Mouse (Mus musculus): Measurements from ENCODE around the gene Olfr1496. TPM values are rescaled to one million over a fixed set of nuclear protein-coding genes. Genes with fewer than 3 reads are reported as not detected.
"Not testable (repeated sequence)": the region's sequence is repeated elsewhere in the genome, so short reads cannot be mapped to it uniquely, and the experiment has no call there.

Gene Olfr1496
- not detected in 2 replicates for polyA plus RNA-seq (2014; fragmentation: Nextera tagmentation; extraction: Ambion mirVana)

- Histone ChIP-seq H3K4me3 (ENCODE audit: low read depth, low read length) (no peak within 1 kb of the TSS), H3K9me3 (ENCODE audit: control insufficient read depth, low read length) (no peaks in the 10 kb centered on the region), H3K27ac (ENCODE audit: low read depth) (no peak within 1 kb of the TSS), H3K4me2 (ENCODE audit: low read length) (no peak within 1 kb of the TSS), H3K27me3 (replicated peaks; ENCODE audit: control insufficient read depth, insufficient read depth, low read length) (no peaks in the 10 kb centered on the region), H3K9ac (ENCODE audit: low read length) (no peak within 1 kb of the TSS), H3K4me1 (replicated peaks; ENCODE audit: control insufficient read depth, insufficient read depth, low read length) (no peaks in the 10 kb centered on the region), H3K36me3 (ENCODE audit: control insufficient read depth, insufficient read depth, low read length) (no peaks in the 10 kb centered on the region)
- 93% methylated on average over 1 of the region's 1 CpGs for WGBS
- ATAC-seq (replicated peaks; ENCODE audit: low FRiP score, low TSS enrichment, low read depth) (no peak), DNase-seq (ENCODE audit: low spot score) (no peak)
These were observed at the start of gene Olfr1496 for GRCm38 (mm10) chr19:13777578-13777977. Gene Olfr1496, plus strand, starts transcription at chr19:13777878.

- Histone ChIP-seq H3K27me3 (replicated peaks; ENCODE audit: control insufficient read depth, insufficient read depth, low read length) (no peaks in the 10 kb centered on the region), H3K36me3 (ENCODE audit: control insufficient read depth, insufficient read depth, low read length) (no peaks in the 10 kb centered on the region), H3K27ac (ENCODE audit: low read depth) (no peak within 1 kb of the TSS), H3K4me1 (replicated peaks; ENCODE audit: control insufficient read depth, insufficient read depth, low read length) (no peaks in the 10 kb centered on the region), H3K9me3 (ENCODE audit: control insufficient read depth, low read length) (no peaks in the 10 kb centered on the region), H3K4me3 (ENCODE audit: low read depth, low read length) (no peak within 1 kb of the TSS), H3K4me2 (ENCODE audit: low read length) (no peak within 1 kb of the TSS), H3K9ac (ENCODE audit: low read length) (no peak within 1 kb of the TSS)
- DNase-seq (ENCODE audit: low spot score) (no peak), ATAC-seq (replicated peaks; ENCODE audit: low FRiP score, low TSS enrichment, low read depth) (no peak)
- 86% methylated on average over 4 of the region's 4 CpGs for WGBS
These were observed 38.2 kb upstream of the Olfr1496 start, which contains the start of gene Olfr1494 for GRCm38 (mm10) chr19:13739428-13739827. Gene Olfr1494, plus strand, starts transcription at chr19:13739728.

DNA sequence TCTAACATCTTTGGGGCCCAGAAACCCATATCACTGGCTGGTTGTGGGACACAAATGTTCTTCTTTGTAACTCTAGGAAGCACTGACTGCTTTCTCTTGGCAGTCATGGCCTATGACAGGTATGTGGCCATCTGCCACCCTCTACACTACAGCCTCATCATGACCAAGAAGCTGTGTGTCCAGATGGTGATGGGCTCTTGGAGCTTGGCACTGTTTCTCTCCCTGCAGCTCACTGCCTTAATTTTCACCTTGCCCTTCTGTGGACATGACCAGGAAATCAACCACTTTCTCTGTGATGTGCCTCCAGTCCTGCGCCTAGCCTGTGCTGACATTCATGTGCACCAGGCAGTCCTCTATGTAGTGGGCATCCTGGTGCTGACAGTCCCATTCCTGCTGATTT is 28.3 kb upstream of the Olfr1496 start:
- WGBS: 88% methylated on average over 1 of the region's 1 CpGs

DNA sequence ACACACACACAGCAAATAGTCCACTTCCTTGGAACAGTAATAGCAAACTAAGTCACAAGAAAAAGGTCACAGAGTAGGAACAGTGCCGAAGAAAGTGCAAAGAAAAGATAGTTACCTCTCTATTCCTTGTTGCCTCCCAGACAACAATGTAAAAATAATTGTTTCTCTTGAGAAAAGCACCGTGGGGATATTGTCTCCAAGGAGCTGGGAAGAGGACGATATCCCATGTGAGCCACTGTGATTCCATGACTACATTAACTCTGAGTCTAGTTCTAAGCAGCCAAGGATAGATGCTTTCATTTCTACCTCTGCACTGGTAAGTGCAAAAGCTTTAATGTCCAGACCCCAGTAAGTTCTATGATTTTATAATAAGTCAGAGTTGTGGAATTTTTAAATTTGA is 13.4 kb upstream of the Olfr1496 start, which contains the start of gene Olfr1495:
Gene Olfr1495, plus strand, starts transcription at position 301 of the 400 bp plus-strand sequence.
- ATAC-seq (replicated peaks; ENCODE audit: low FRiP score, low TSS enrichment, low read depth): no peak
- H3K4me3 ChIP-seq (ENCODE audit: low read depth, low read length): no peak within 1 kb of the TSS
- no peak within 1 kb of the TSS for H3K27ac ChIP-seq (ENCODE audit: low read depth)
- H3K9me3 ChIP-seq (ENCODE audit: control insufficient read depth, low read length): no peaks in the 10 kb centered on the region
- DNase-seq (ENCODE audit: low spot score): no peak
- H3K9ac ChIP-seq (ENCODE audit: low read length): no peak within 1 kb of the TSS
- H3K36me3 ChIP-seq (ENCODE audit: control insufficient read depth, insufficient read depth, low read length): no peaks in the 10 kb centered on the region
- 78% methylated on average over 3 of the region's 3 CpGs for WGBS
- no peaks in the 10 kb centered on the region for H3K27me3 ChIP-seq (replicated peaks; ENCODE audit: control insufficient read depth, insufficient read depth, low read length)
- H3K4me1 ChIP-seq (replicated peaks; ENCODE audit: control insufficient read depth, insufficient read depth, low read length): no peaks in the 10 kb centered on the region
- H3K4me2 ChIP-seq (ENCODE audit: low read length): no peak within 1 kb of the TSS

More for the DNA sequence above, 28.3 kb upstream of the Olfr1496 start:
- DNase-seq (ENCODE audit: low spot score): no peak
- Histone ChIP-seq H3K9ac (ENCODE audit: low read length) (no peak overlapping the region), H3K36me3 (ENCODE audit: control insufficient read depth, insufficient read depth, low read length) (no peaks in the 10 kb centered on the region), H3K9me3 (ENCODE audit: control insufficient read depth, low read length) (no peaks in the 10 kb centered on the region), H3K4me1 (replicated peaks; ENCODE audit: control insufficient read depth, insufficient read depth, low read length) (no peaks in the 10 kb centered on the region), H3K4me2 (ENCODE audit: low read length) (no peak overlapping the region), H3K4me3 (ENCODE audit: low read depth, low read length) (no peak overlapping the region), H3K27me3 (replicated peaks; ENCODE audit: control insufficient read depth, insufficient read depth, low read length) (no peaks in the 10 kb centered on the region), H3K27ac (ENCODE audit: low read depth) (no peak overlapping the region)
- no peak for ATAC-seq (replicated peaks; ENCODE audit: low FRiP score, low TSS enrichment, low read depth)

- Histone ChIP-seq H3K36me3 (ENCODE audit: control insufficient read depth, insufficient read depth, low read length) (no peaks in the 10 kb centered on the region), H3K27ac (ENCODE audit: low read depth) (no peak overlapping the region), H3K4me1 (replicated peaks; ENCODE audit: control insufficient read depth, insufficient read depth, low read length) (no peaks in the 10 kb centered on the region), H3K4me2 (ENCODE audit: low read length) (no peak overlapping the region), H3K9ac (ENCODE audit: low read length) (no peak overlapping the region), H3K9me3 (ENCODE audit: control insufficient read depth, low read length) (no peaks in the 10 kb centered on the region), H3K4me3 (ENCODE audit: low read depth, low read length) (no peak overlapping the region), H3K27me3 (replicated peaks; ENCODE audit: control insufficient read depth, insufficient read depth, low read length) (no peaks in the 10 kb centered on the region)
- ATAC-seq (replicated peaks; ENCODE audit: low FRiP score, low TSS enrichment, low read depth) (no peak), DNase-seq (ENCODE audit: low spot score) (no peak)
- 88% methylated on average over 9 of the region's 9 CpGs for WGBS
These were observed 9.0 kb upstream of the Olfr1496 start for GRCm38 (mm10) chr19:13768565-13769276.

- DNase-seq (ENCODE audit: low spot score) (no peak), ATAC-seq (replicated peaks; ENCODE audit: low FRiP score, low TSS enrichment, low read depth) (no peak)
- Histone ChIP-seq H3K9me3 (ENCODE audit: control insufficient read depth, low read length) (no peaks in the 10 kb centered on the region), H3K4me2 (ENCODE audit: low read length) (no peak within 1 kb of the TSS), H3K27ac (ENCODE audit: low read depth) (no peak within 1 kb of the TSS), H3K4me3 (ENCODE audit: low read depth, low read length) (no peak within 1 kb of the TSS), H3K4me1 (replicated peaks; ENCODE audit: control insufficient read depth, insufficient read depth, low read length) (no peaks in the 10 kb centered on the region), H3K36me3 (ENCODE audit: control insufficient read depth, insufficient read depth, low read length) (no peaks in the 10 kb centered on the region), H3K27me3 (replicated peaks; ENCODE audit: control insufficient read depth, insufficient read depth, low read length) (no peaks in the 10 kb centered on the region), H3K9ac (ENCODE audit: low read length) (no peak within 1 kb of the TSS)
These were observed 20.4 kb downstream of the Olfr1496 start, which contains the start of gene Olfr1497 for GRCm38 (mm10) chr19:13798102-13798501. Gene Olfr1497, minus strand, starts transcription at chr19:13798202.

GRCm38 (mm10) chr19:13805486-13805885 is 27.8 kb downstream of the Olfr1496 start:
- not testable (repeated sequence) for ATAC-seq (replicated peaks; ENCODE audit: low FRiP score, low TSS enrichment, low read depth); H3K4me2 ChIP-seq (ENCODE audit: low read length); H3K4me1 ChIP-seq (replicated peaks; ENCODE audit: control insufficient read depth, insufficient read depth, low read length); H3K27me3 ChIP-seq (replicated peaks; ENCODE audit: control insufficient read depth, insufficient read depth, low read length); H3K4me3 ChIP-seq (ENCODE audit: low read depth, low read length); H3K9me3 ChIP-seq (ENCODE audit: control insufficient read depth, low read length); H3K9ac ChIP-seq (ENCODE audit: low read length); DNase-seq (ENCODE audit: low spot score); H3K27ac ChIP-seq (ENCODE audit: low read depth); H3K36me3 ChIP-seq (ENCODE audit: control insufficient read depth, insufficient read depth, low read length)
- WGBS: 60% methylated on average over 1 of the region's 1 CpGs

GRCm38 (mm10) chr19:13812823-13813222 is 35.1 kb downstream of the Olfr1496 start:
- no peak for ATAC-seq (replicated peaks; ENCODE audit: low FRiP score, low TSS enrichment, low read depth)
- Histone ChIP-seq H3K27me3 (replicated peaks; ENCODE audit: control insufficient read depth, insufficient read depth, low read length) (no peaks in the 10 kb centered on the region), H3K4me2 (ENCODE audit: low read length) (no peak overlapping the region), H3K36me3 (ENCODE audit: control insufficient read depth, insufficient read depth, low read length) (no peaks in the 10 kb centered on the region), H3K9ac (ENCODE audit: low read length) (no peak overlapping the region), H3K4me3 (ENCODE audit: low read depth, low read length) (no peak overlapping the region), H3K9me3 (ENCODE audit: control insufficient read depth, low read length) (no peaks in the 10 kb centered on the region), H3K4me1 (replicated peaks; ENCODE audit: control insufficient read depth, insufficient read depth, low read length) (no peaks in the 10 kb centered on the region), H3K27ac (ENCODE audit: low read depth) (no peak overlapping the region)
- 62% methylated on average over 2 of the region's 2 CpGs for WGBS
- DNase-seq (ENCODE audit: low spot score): no peak

GRCm38 (mm10) chr19:13818827-13819226 is 41.1 kb downstream of the Olfr1496 start:
- Histone ChIP-seq H3K9me3 (ENCODE audit: control insufficient read depth, low read length) (no peaks in the 10 kb centered on the region), H3K4me1 (replicated peaks; ENCODE audit: control insufficient read depth, insufficient read depth, low read length) (no peaks in the 10 kb centered on the region), H3K36me3 (ENCODE audit: control insufficient read depth, insufficient read depth, low read length) (no peaks in the 10 kb centered on the region), H3K9ac (ENCODE audit: low read length) (no peak overlapping the region), H3K4me3 (ENCODE audit: low read depth, low read length) (no peak overlapping the region), H3K27me3 (replicated peaks; ENCODE audit: control insufficient read depth, insufficient read depth, low read length) (no peaks in the 10 kb centered on the region), H3K4me2 (ENCODE audit: low read length) (no peak overlapping the region), H3K27ac (ENCODE audit: low read depth) (no peak overlapping the region)
- 26% methylated on average over 5 of the region's 5 CpGs for WGBS
- ATAC-seq (replicated peaks; ENCODE audit: low FRiP score, low TSS enrichment, low read depth) (no peak), DNase-seq (ENCODE audit: low spot score) (no peak)

Measured in intestine, embryonic 14.5 days (tissue).